In genomic region chr2:70463606-70464005, GRCm38 (mm10) we compare ENCODE assay signal across 35 mouse cellular contexts. TPM values are rescaled to one million over a fixed set of nuclear protein-coding genes. Genes with fewer than 3 reads are reported as not detected.
"Had no signal": no experiment of that assay in that cellular context is flagged by ENCODE, and none has a peak within 500 bp of the region (broad histone marks: within the 10 kb centered on the region; RNA-seq: fewer than 3 reads in every experiment).

No protein-coding gene starts in this region.

- H3K9ac ChIP-seq: heart, embryonic 12.5 days; heart, embryonic 13.5 days; heart, embryonic 15.5 days; hindbrain, embryonic 12.5 days; hindbrain, embryonic 13.5 days; hindbrain, embryonic 14.5 days; hindbrain, embryonic 15.5 days; intestine, embryonic 15.5 days; kidney, embryonic 15.5 days had no signal

- H3K9me3 ChIP-seq: heart, embryonic 12.5 days; heart, embryonic 13.5 days; heart, embryonic 15.5 days; hindbrain, embryonic 10.5 days; hindbrain, embryonic 12.5 days; hindbrain, embryonic 13.5 days; hindbrain, embryonic 15.5 days; intestine, embryonic 15.5 days; kidney, embryonic 15.5 days had no signal

- H3K36me3 ChIP-seq: heart, embryonic 12.5 days; heart, embryonic 13.5 days; heart, embryonic 15.5 days; hindbrain, embryonic 10.5 days; hindbrain, embryonic 12.5 days; hindbrain, embryonic 13.5 days; hindbrain, embryonic 15.5 days; intestine, embryonic 15.5 days; kidney, embryonic 15.5 days had no signal

- H3K4me1 ChIP-seq: heart, embryonic 12.5 days; heart, embryonic 13.5 days; heart, embryonic 15.5 days; hindbrain, embryonic 10.5 days; hindbrain, embryonic 12.5 days; hindbrain, embryonic 13.5 days; hindbrain, embryonic 15.5 days; intestine, embryonic 15.5 days; kidney, embryonic 15.5 days had no signal

- DNase-seq: heart, postnatal 10 days; heart, postnatal 14 days; heart, postnatal 36 days; heart, postnatal 4 days; kidney, adult 11 months; kidney, adult 18-20 months; kidney, adult 2 months; kidney, adult 8-10 months; kidney, adult 9 months; kidney, postnatal 10 days; kidney, postnatal 14 days; kidney, postnatal 25 days; kidney, postnatal 36 days; layer of hippocampus, adult 9-11 months; layer of hippocampus, postnatal 36 days had no signal

- H3K4me3 ChIP-seq: heart, embryonic 12.5 days; heart, embryonic 13.5 days; heart, embryonic 15.5 days; hindbrain, embryonic 10.5 days; hindbrain, embryonic 12.5 days; hindbrain, embryonic 13.5 days; hindbrain, embryonic 15.5 days; intestine, embryonic 15.5 days; kidney, embryonic 15.5 days; layer of hippocampus, adult 2 months; left cerebral cortex, adult 2 months had no signal

- H3K27ac ChIP-seq: heart, embryonic 13.5 days; heart, embryonic 15.5 days; hindbrain, embryonic 10.5 days; hindbrain, embryonic 12.5 days; hindbrain, embryonic 13.5 days; hindbrain, embryonic 14.5 days; hindbrain, embryonic 15.5 days; hindbrain, postnatal 0 days; intestine, embryonic 15.5 days; kidney, embryonic 15.5 days; kidney, postnatal 0 days; layer of hippocampus, adult 2 months; left cerebral cortex, adult 2 months had no signal

- ATAC-seq: hindbrain, embryonic 16.5 days; hindbrain, postnatal 0 days; inflammation-experienced regulatory T-cells, adult 6 months; intestine, embryonic 15.5 days; intestine, embryonic 16.5 days; intestine, postnatal 0 days had no signal

- H3K27me3 ChIP-seq: hindbrain, embryonic 15.5 days; intestine, embryonic 15.5 days had no signal

- H3K4me2 ChIP-seq: heart, embryonic 11.5 days; heart, embryonic 12.5 days; heart, embryonic 13.5 days; heart, embryonic 15.5 days; hindbrain, embryonic 12.5 days; hindbrain, embryonic 13.5 days; hindbrain, embryonic 14.5 days; hindbrain, embryonic 15.5 days; intestine, embryonic 15.5 days; kidney, embryonic 15.5 days had no signal

RNA-seq across cellular contexts. Expression of gene Sp5, which starts 11.1 kb away (rescaled TPM):
- polyA plus RNA-seq: inflammation-experienced regulatory T-cells, adult 6 months had no signal

RNA-seq across cellular contexts. Expression of gene Erich2, which starts 45.0 kb away (rescaled TPM):
- total RNA-seq: heart, postnatal 10 days; heart, postnatal 25 days; heart, postnatal 36 days had no signal
- polyA plus RNA-seq: inflammation-experienced regulatory T-cells, adult 6 months had no signal
